Mouse (Mus musculus) olfactory bulb, adult 2 months (tissue): ENCODE results near the gene Zbtb45.

Experiments used
- CTCF ChIP-seq: fragments of 200-500 bp; IDR thresholded peaks from 2 replicates; pipeline ENCODE4 v1.5.1; 2012; ENCODE audit warnings: low read depth, mild to moderate bottlenecking, low read length, moderate library complexity; ENCODE audit not compliant: insufficient read depth
- POLR2A ChIP-seq: fragments of 200-500 bp; IDR thresholded peaks from 2 replicates; pipeline ENCODE4 v1.6.1; 2012; ENCODE audit warnings: mild to moderate bottlenecking, low read depth, low read length, moderate library complexity; ENCODE audit not compliant: insufficient read depth

GRCm38 (mm10) chr7:13003380-13003779, 6.5 kb downstream of the Zbtb45 start:
- no peak for TF ChIP-seq CTCF
- no peak for TF ChIP-seq POLR2A
